Mouse (Mus musculus): Measurements from ENCODE around the gene Wdfy1.

- TF ChIP-seq CTCF (IDR thresholded peaks at IDR 0.05), result no peak
- TF ChIP-seq POLR2A (IDR thresholded peaks at IDR 0.05; ENCODE audit: insufficient read depth, low read depth, low read length), result no peak
- TF ChIP-seq EP300 (IDR thresholded peaks at IDR 0.05; ENCODE audit: insufficient read depth, low read depth, low read length), result no peak
Measured at GRCm38 (mm10) chr1:79764483-79764882, 11.5 kb downstream of the Wdfy1 start.

Data from heart, adult 2 months (tissue).